Mouse (Mus musculus): Measurements from ENCODE around the gene Wdr48.
A peak's percentile ranks its signal among the peaks of the same experiment; 100 is the strongest.

Wdr48 gene

DNA sequence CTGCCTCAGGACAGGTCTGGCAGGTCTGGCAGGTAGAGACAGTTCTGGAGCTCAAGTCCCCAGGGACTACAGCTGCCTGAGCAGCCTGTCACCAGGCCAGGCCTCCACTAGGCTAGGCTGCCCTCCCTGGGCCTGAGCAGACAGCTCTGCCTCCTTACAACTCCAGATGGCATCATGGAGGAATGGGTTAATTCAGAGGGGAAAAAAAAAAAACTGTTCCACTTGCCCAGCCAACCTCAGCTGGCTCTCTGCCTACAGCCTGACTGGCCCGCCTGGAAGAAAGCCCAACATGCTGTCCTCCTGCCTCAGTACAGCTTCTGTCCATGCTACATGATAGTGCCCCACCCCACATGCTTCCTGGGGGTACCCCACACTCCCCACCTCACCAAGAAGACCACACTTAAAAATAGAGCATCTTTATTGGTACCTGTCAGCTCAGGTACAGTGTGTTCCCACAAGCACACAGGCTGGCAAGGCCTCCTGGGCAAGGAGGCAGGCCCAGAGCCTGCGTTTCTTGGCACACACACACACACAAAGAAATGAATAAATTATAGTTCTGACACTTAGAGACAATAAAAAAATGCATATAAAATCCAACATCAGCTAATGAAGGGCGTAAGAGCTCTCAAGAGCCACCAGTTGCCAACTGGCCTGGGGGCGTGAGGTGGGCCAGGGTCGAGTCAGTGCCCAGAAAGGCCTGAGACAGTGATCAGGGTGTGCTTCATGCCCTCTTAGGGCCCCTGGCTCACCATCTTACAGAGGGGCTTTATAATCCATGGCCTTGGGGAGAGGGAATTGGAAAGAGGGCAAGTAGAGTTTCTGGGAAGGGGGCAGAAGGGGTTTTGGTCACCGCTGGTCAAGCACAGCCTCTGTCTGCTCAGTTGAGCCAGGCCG lies 76.3 kb downstream of the Wdr48 start:
- DNase-seq = peak; percentile 82

GRCm38 (mm10) chr9:119972166-119972565 lies 77.5 kb downstream of the Wdr48 start:
- DNase-seq = no peak

GRCm38 (mm10) chr9:119972582-119972981 lies 77.9 kb downstream of the Wdr48 start:
- peak; percentile 58 for DNase-seq

DNA sequence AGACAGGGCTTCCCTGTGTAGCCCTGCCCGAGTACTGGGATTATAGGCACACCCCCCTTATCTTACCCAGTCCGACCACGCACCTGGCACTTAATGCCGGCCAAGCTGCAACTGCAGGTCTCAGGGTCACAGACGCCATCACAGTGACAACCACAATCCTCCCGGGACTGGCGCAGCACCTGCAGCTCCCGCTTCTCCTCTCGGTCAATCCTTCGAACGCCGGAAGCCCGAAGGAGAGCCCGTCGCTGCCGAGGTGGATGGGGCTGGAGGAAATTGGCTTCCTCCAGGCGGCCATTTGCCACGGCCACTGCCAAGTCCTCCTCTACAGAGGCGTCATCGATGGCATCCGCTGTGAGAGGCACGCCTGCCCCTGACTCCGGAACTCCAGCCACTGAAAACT lies 78.6 kb downstream of the Wdr48 start:
- DNase-seq = no peak

GRCm38 (mm10) chr9:119973869-119974520 lies 79.3 kb downstream of the Wdr48 start:
- DNase-seq = peak; percentile 28

DNA sequence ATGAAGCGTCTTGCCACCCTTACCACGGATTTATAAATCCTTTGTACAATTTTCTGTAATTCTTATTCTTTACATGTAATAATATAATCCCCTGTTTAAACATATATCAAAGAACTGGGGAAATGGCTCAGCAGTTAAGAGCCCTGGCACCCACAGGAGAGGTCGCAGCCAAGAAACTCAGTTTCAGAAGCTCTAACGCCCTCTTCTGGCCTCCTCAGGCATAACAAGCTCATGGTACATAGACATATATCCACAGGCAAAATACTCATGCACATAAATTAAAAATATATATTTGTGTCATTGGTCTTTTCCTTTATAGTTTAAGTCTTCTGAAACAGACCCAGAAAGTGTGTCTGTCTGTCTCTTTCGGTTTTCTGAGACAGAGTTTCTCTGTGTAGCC lies 79.9 kb downstream of the Wdr48 start:
- DNase-seq = no peak

GRCm38 (mm10) chr9:119975286-119975685 lies 80.6 kb downstream of the Wdr48 start:
- DNase-seq = no peak

All from cerebellum, adult 8-10 months (tissue).